Mouse (Mus musculus) embryonic fibroblast, embryonic 13.5 days (primary cell): ENCODE data around the gene Cela3a.

Experiments used
- CTCF ChIP-seq: IDR thresholded peaks from 2 replicates; pipeline ENCODE4 v1.5.1; 2011; ENCODE audit warnings: mild to moderate bottlenecking, control low read depth, low read length, moderate library complexity, borderline replicate concordance; ENCODE audit not compliant: insufficient read depth
- POLR2A ChIP-seq: IDR thresholded peaks from 2 replicates; pipeline ENCODE4 v1.6.1; 2011; ENCODE audit warnings: low read depth, mild to moderate bottlenecking, control low read depth, low read length, moderate library complexity

- TF ChIP-seq CTCF, result no peak
- no peak for TF ChIP-seq POLR2A
Observed at GRCm38 (mm10) chr4:137457292-137457691, 47.7 kb upstream of the Cela3a start.
